Mouse (Mus musculus) stomach, embryonic 16.5 days (tissue): ENCODE measurements around the gene Myog. TPM values are rescaled to one million over a fixed set of nuclear protein-coding genes. Genes with fewer than 3 reads are reported as not detected.

Experiments used
- ATAC-seq: fragments of 200-750 bp; cut with Nextera tagmentation; 2 replicates; pipeline ENCODE4 v1.8.0; 2017; ENCODE audit warnings: moderate number of reproducible peaks, moderate TSS enrichment; ENCODE audit not compliant: insufficient read depth, low FRiP score
- H3K27ac ChIP-seq: fragments of 300-500 bp; sonication (generic); 2 replicates; pipeline ENCODE4 v1.5.1; 2014; ENCODE audit warnings: low read length
- H3K27me3 ChIP-seq: fragments of 300-500 bp; sonication (generic); 2 replicates; pipeline ENCODE4 v1.6.1; 2014; ENCODE audit warnings: low read length, control low read depth, mixed read lengths; ENCODE audit not compliant: control insufficient read depth, insufficient read depth
- H3K36me3 ChIP-seq: fragments of 300-500 bp; sonication (generic); 2 replicates; pipeline ENCODE4 v1.6.1; 2014; ENCODE audit warnings: low read length; ENCODE audit not compliant: control insufficient read depth, insufficient read depth
- H3K4me1 ChIP-seq: fragments of 300-500 bp; sonication (generic); 2 replicates; pipeline ENCODE4 v1.6.1; 2014; ENCODE audit warnings: low read length, control low read depth, mixed read lengths; ENCODE audit not compliant: control insufficient read depth, insufficient read depth
- H3K4me2 ChIP-seq: fragments of 300-500 bp; sonication (generic); 2 replicates; pipeline ENCODE4 v1.6.1; 2014; ENCODE audit warnings: low read depth, low read length, mixed read lengths
- H3K4me3 ChIP-seq: fragments of 300-500 bp; sonication (generic); replicated peaks from 2 replicates; pipeline ENCODE4 v1.5.1; 2014; ENCODE audit warnings: mild to moderate bottlenecking, low read length
- H3K9ac ChIP-seq: fragments of 300-500 bp; sonication (generic); 2 replicates; pipeline ENCODE4 v1.6.1; 2014; ENCODE audit warnings: low read length
- H3K9me3 ChIP-seq: fragments of 300-500 bp; sonication (generic); replicated peaks from 2 replicates; pipeline ENCODE4 v1.6.1; 2016; ENCODE audit warnings: low read length, control low read depth; ENCODE audit not compliant: control insufficient read depth
- WGBS: fragments of 180-500 bp; shearing (Covaris S2); extraction: QIAGEN DNeasy Blood & Tissue Kit; methylation state at CpG from one replicate; pipeline ENCODE4 v1.1.7; 2014; 5-methylcytosine and 5-hydroxymethylcytosine counted together
- polyA plus RNA-seq: library from polyadenylated mRNA; unstranded; fragments of >200 nt; fragmentation: Nextera tagmentation; extraction: Ambion mirVana; gene quantifications from 2 replicates; pipeline ENCODE4 v1.2.1, GENCODE M21; 2015

Gene Myog
- polyA plus RNA-seq, 1 experiment from 2014 or later, result 28.7 TPM

GRCm38 (mm10) chr1:134322591-134322990, 32.8 kb downstream of the Myog start:
- H3K4me1 ChIP-seq, result no peaks in the 10 kb centered on the region
- WGBS, result 81% methylated on average over 6 of the region's 6 CpGs
- no peak for ATAC-seq

GRCm38 (mm10) chr1:134326841-134327346, 37.1 kb downstream of the Myog start:
- ATAC-seq, result no peak

More at GRCm38 (mm10) chr1:134322591-134322990, 32.8 kb downstream of the Myog start:
- H3K9ac ChIP-seq, result no peak overlapping the region
- H3K27me3 ChIP-seq, result no peaks in the 10 kb centered on the region
- H3K27ac ChIP-seq, result no peak overlapping the region
- no peaks in the 10 kb centered on the region for H3K36me3 ChIP-seq
- H3K9me3 ChIP-seq, result no peaks in the 10 kb centered on the region
- no peak overlapping the region for H3K4me2 ChIP-seq
- no peak overlapping the region for H3K4me3 ChIP-seq

GRCm38 (mm10) chr1:134331879-134332635, 42.3 kb downstream of the Myog start:
- Histone ChIP-seq H3K27ac (no peak overlapping the region), H3K4me1 (peaks cover 7% of the 10 kb centered on the region), H3K9me3 (no peaks in the 10 kb centered on the region), H3K27me3 (no peaks in the 10 kb centered on the region), H3K9ac (no peak overlapping the region), H3K36me3 (no peaks in the 10 kb centered on the region), H3K4me2 (no peak overlapping the region), H3K4me3 (no peak overlapping the region)
- no peak for ATAC-seq
- 55% methylated on average over 20 of the region's 20 CpGs for WGBS

More at GRCm38 (mm10) chr1:134326841-134327346, 37.1 kb downstream of the Myog start:
- Histone ChIP-seq H3K9ac (no peak overlapping the region), H3K4me1 (no peaks in the 10 kb centered on the region), H3K27ac (no peak overlapping the region), H3K36me3 (no peaks in the 10 kb centered on the region), H3K4me2 (no peak overlapping the region), H3K4me3 (no peak overlapping the region), H3K9me3 (no peaks in the 10 kb centered on the region), H3K27me3 (no peaks in the 10 kb centered on the region)
- 84% methylated on average over 12 of the region's 12 CpGs for WGBS

GRCm38 (mm10) chr1:134332770-134333271, 43.0 kb downstream of the Myog start, which contains the start of gene Ppfia4:
TSS of gene Ppfia4 (minus strand) at chr1:134332928.
- 31% methylated on average over 13 of the region's 13 CpGs for WGBS
- Histone ChIP-seq H3K9ac (0 out of 2 replicates have a peak within 1 kb of the TSS, but pooled peaks have one; percentile 38), H3K9me3 (no peaks in the 10 kb centered on the region), H3K27ac (no peak within 1 kb of the TSS), H3K4me2 (peak within 1 kb of the TSS; percentile 0; the same call in 1 of the 2 replicates), H3K4me3 (no peak within 1 kb of the TSS), H3K27me3 (no peaks in the 10 kb centered on the region), H3K36me3 (no peaks in the 10 kb centered on the region), H3K4me1 (peaks cover 7% of the 10 kb centered on the region)
- ATAC-seq, result peak; percentile 81

- 88% methylated on average over 9 of the region's 10 CpGs for WGBS
- peak; percentile 12; the same call in 1 of the 2 replicates for ATAC-seq
- H3K36me3 ChIP-seq, result no peaks in the 10 kb centered on the region
Observed at GRCm38 (mm10) chr1:134333371-134334110, 43.8 kb downstream of the Myog start.

GRCm38 (mm10) chr1:134334111-134334827, 44.5 kb downstream of the Myog start:
- Histone ChIP-seq H3K36me3 (no peaks in the 10 kb centered on the region), H3K9me3 (no peaks in the 10 kb centered on the region), H3K4me1 (peaks cover 7% of the 10 kb centered on the region), H3K4me2 (no peak overlapping the region), H3K27me3 (no peaks in the 10 kb centered on the region), H3K4me3 (no peak overlapping the region), H3K9ac (no peak overlapping the region), H3K27ac (no peak overlapping the region)
- no peak for ATAC-seq
- 49% methylated on average over 7 of the region's 7 CpGs for WGBS

More at GRCm38 (mm10) chr1:134333371-134334110, 43.8 kb downstream of the Myog start:
- H3K4me3 ChIP-seq, result no peak overlapping the region
- no peak overlapping the region for H3K4me2 ChIP-seq
- no peak overlapping the region for H3K27ac ChIP-seq
- H3K9ac ChIP-seq, result no peak overlapping the region
- no peaks in the 10 kb centered on the region for H3K9me3 ChIP-seq
- H3K27me3 ChIP-seq, result no peaks in the 10 kb centered on the region
- peaks cover 7% of the 10 kb centered on the region for H3K4me1 ChIP-seq

GRCm38 (mm10) chr1:134335211-134335923, 45.6 kb downstream of the Myog start:
- peaks cover 3% of the 10 kb centered on the region; the same call in 1 of the 2 replicates for H3K9me3 ChIP-seq
- 69% methylated on average over 13 of the region's 13 CpGs for WGBS
- no peak overlapping the region for H3K9ac ChIP-seq
- H3K27ac ChIP-seq, result no peak overlapping the region
- H3K36me3 ChIP-seq, result no peaks in the 10 kb centered on the region
- no peaks in the 10 kb centered on the region for H3K27me3 ChIP-seq
- H3K4me2 ChIP-seq, result no peak overlapping the region
- no peak overlapping the region for H3K4me3 ChIP-seq
- ATAC-seq, result no peak
- H3K4me1 ChIP-seq, result peaks cover 7% of the 10 kb centered on the region
